Mouse (Mus musculus) thymus, postnatal 14 days (tissue): ENCODE measurements around the gene Zfyve21.

Experiments
- DNase-seq: peaks from one replicate; pipeline ENCODE4 v3.0.0; 2021

The Zfyve21 gene

GRCm38 (mm10) chr12:111846815-111847214 is 32.8 kb downstream of the Zfyve21 start:
- no peak for DNase-seq

GRCm38 (mm10) chr12:111848300-111848798 is 34.4 kb downstream of the Zfyve21 start:
- DNase-seq = no peak

- DNase-seq = peak; percentile 18
These were observed 37.3 kb downstream of the Zfyve21 start for GRCm38 (mm10) chr12:111851235-111851634.

- DNase-seq = peak; percentile 36
These were observed 37.8 kb downstream of the Zfyve21 start for GRCm38 (mm10) chr12:111851745-111852144.

- DNase-seq = peak; percentile 56
These were observed 39.1 kb downstream of the Zfyve21 start for GRCm38 (mm10) chr12:111853011-111853436.

- no peak for DNase-seq
These were observed 39.6 kb downstream of the Zfyve21 start for GRCm38 (mm10) chr12:111853546-111853945.

GRCm38 (mm10) chr12:111855448-111855847 is 41.5 kb downstream of the Zfyve21 start:
- no peak for DNase-seq

- DNase-seq = no peak
These were observed 50.3 kb downstream of the Zfyve21 start for GRCm38 (mm10) chr12:111864206-111864824.

GRCm38 (mm10) chr12:111869806-111870205 is 55.8 kb downstream of the Zfyve21 start:
- no peak for DNase-seq

GRCm38 (mm10) chr12:111870811-111871210 is 56.8 kb downstream of the Zfyve21 start:
- no peak for DNase-seq

GRCm38 (mm10) chr12:111872079-111872478 is 58.1 kb downstream of the Zfyve21 start:
- DNase-seq = peak; percentile 40

- no peak for DNase-seq
These were observed 60.7 kb downstream of the Zfyve21 start for GRCm38 (mm10) chr12:111874601-111875140.

GRCm38 (mm10) chr12:111875499-111875898 is 61.5 kb downstream of the Zfyve21 start:
- DNase-seq = no peak

- peak; percentile 86 for DNase-seq
These were observed 64.2 kb downstream of the Zfyve21 start for GRCm38 (mm10) chr12:111878213-111878612.
